Mouse (Mus musculus) brain, embryonic 14.5 days (tissue): ENCODE data around the gene Adcyap1.

ENCODE experiments used
- CTCF ChIP-seq: fragments of 200-500 bp; IDR thresholded peaks from 2 replicates; pipeline ENCODE4 v1.5.1; 2012; ENCODE audit warnings: inconsistent platforms, mild to moderate bottlenecking, moderate library complexity, borderline replicate concordance; ENCODE audit not compliant: insufficient read depth, insufficient read length; ENCODE audit errors: extremely low read depth
- POLR2A ChIP-seq: fragments of 200-500 bp; IDR thresholded peaks from 2 replicates; pipeline ENCODE4 v1.6.1; 2012; ENCODE audit warnings: mild to moderate bottlenecking, inconsistent platforms, borderline replicate concordance; ENCODE audit not compliant: poor library complexity, insufficient read depth, insufficient read length, severe bottlenecking; ENCODE audit errors: extremely low read depth

- peak; percentile 85; the same call in 1 of the 2 replicates for TF ChIP-seq CTCF
- TF ChIP-seq POLR2A: no peak
Observed at GRCm38 (mm10) chr17:93158280-93158851, 40.5 kb upstream of the Adcyap1 start.
